Comparison of ENCODE assay signal across 8 mouse cellular contexts in the genomic region with DNA sequence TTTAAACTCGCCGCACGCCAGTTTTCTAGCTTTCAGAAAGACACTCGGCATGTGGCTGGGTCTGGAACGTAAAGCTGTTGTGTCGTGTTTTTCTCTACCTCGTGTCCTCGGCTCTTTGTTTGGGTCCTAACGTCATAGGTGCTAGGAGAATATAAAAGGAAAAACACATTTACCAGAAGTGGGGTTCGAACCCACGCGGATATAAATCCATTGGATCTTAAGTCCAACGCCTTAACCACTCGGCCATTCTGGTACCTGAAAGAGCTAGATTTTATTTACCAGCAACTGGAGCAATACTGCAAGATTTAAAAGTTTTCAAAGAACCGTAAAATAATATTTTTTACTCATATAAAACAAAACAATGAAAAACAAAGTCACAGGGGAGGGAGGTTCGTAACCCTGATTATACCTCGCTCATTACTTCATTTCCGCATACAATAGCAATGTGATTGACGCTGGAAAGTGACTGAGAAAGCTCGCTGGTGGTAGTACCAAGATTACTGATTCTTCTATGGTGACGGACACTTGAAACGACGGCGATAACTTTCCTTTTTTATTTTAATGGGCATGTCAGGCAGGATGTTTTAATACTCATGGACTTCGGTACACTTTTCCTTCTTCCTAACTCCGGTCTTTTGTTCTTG. TPM values are rescaled to one million over a fixed set of nuclear protein-coding genes. Genes with fewer than 3 reads are reported as not detected.
DNase-seq lines count a peak whose midpoint lies in the region; ATAC-seq and TF ChIP-seq lines count a peak whose summit lies in the region.

No protein-coding gene starts in this region.

- ATAC-seq in embryonic facial prominence, embryonic 13.5 days (ENCODE audit: insufficient number of reproducible peaks, insufficient read depth, low FRiP score, low TSS enrichment, low read depth): peak; percentile 40; the same call in 1 of the 2 replicates
- peak; percentile 54 for ATAC-seq in limb, embryonic 12.5 days (ENCODE audit: insufficient number of reproducible peaks, insufficient read depth, low FRiP score, low TSS enrichment, low read depth)
- ATAC-seq in midbrain, embryonic 14.5 days (ENCODE audit: low FRiP score, low TSS enrichment): peak; percentile 68

- TF ChIP-seq EP300 in heart, adult 2 months (IDR thresholded peaks at IDR 0.05; ENCODE audit: insufficient read depth, low read depth, low read length): no peak

- H3K9ac ChIP-seq in embryonic facial prominence, embryonic 13.5 days: peak overlapping the region; percentile 84
- peak overlapping the region; percentile 57 for H3K9ac ChIP-seq in heart, adult 2 months (ENCODE audit: low read depth, low read length)
- peak overlapping the region; percentile 78 for H3K9ac ChIP-seq in limb, embryonic 12.5 days (replicated peaks)
- peak overlapping the region; percentile 80 for H3K9ac ChIP-seq in midbrain, embryonic 14.5 days (replicated peaks; ENCODE audit: low read length)

- peaks cover 11% of the 10 kb centered on the region; the same call in 1 of the 2 replicates for H3K4me1 ChIP-seq in embryonic facial prominence, embryonic 13.5 days
- 0 out of 2 replicates have a peak, but pooled peaks cover 1% of the 10 kb centered on the region for H3K4me1 ChIP-seq in heart, adult 2 months (ENCODE audit: control insufficient read depth, insufficient read depth, low read length)
- no peaks in the 10 kb centered on the region for H3K4me1 ChIP-seq in kidney, adult 2 months (ENCODE audit: control insufficient read depth, insufficient read depth, low read length)
- 0 out of 2 replicates have a peak, but pooled peaks cover 10% of the 10 kb centered on the region for H3K4me1 ChIP-seq in limb, embryonic 12.5 days (replicated peaks)
- H3K4me1 ChIP-seq in midbrain, embryonic 14.5 days (ENCODE audit: control insufficient read depth, insufficient read depth, low read length): peaks cover 7% of the 10 kb centered on the region; the same call in 1 of the 2 replicates

- peak; percentile 62 for DNase-seq in 3134 (ENCODE audit: extremely low read depth, insufficient read length, low spot score)
- DNase-seq in adrenal gland, postnatal 10 days: peak; percentile 77
- DNase-seq in heart, adult 2 months: peak; percentile 76 to 79
- peak; percentile 86 for DNase-seq in kidney, adult 2 months
- DNase-seq in midbrain, embryonic 14.5 days: peak; percentile 95
- DNase-seq in spleen, adult 12 weeks (ENCODE audit: low spot score): peak; percentile 54

- WGBS in embryonic facial prominence, embryonic 13.5 days: under 1% methylated on average over 26 of the region's 26 CpGs
- under 1% methylated on average over 26 of the region's 26 CpGs for WGBS in heart, adult 2 months
- WGBS in kidney, adult 2 months: 4% methylated on average over 26 of the region's 26 CpGs
- under 1% methylated on average over 26 of the region's 26 CpGs for WGBS in limb, embryonic 12.5 days
- under 1% methylated on average over 26 of the region's 26 CpGs for WGBS in midbrain, embryonic 14.5 days

- H3K4me2 ChIP-seq in embryonic facial prominence, embryonic 13.5 days: peak overlapping the region; percentile 67
- H3K4me2 ChIP-seq in limb, embryonic 12.5 days: peak overlapping the region; percentile 63
- peak overlapping the region; percentile 59 for H3K4me2 ChIP-seq in midbrain, embryonic 14.5 days (ENCODE audit: low read length)

- no peaks in the 10 kb centered on the region for H3K36me3 ChIP-seq in embryonic facial prominence, embryonic 13.5 days
- H3K36me3 ChIP-seq in heart, adult 2 months (ENCODE audit: control insufficient read depth, insufficient read depth, low read length): no peaks in the 10 kb centered on the region
- no peaks in the 10 kb centered on the region for H3K36me3 ChIP-seq in kidney, adult 2 months (ENCODE audit: control insufficient read depth, insufficient read depth, low read length)
- no peaks in the 10 kb centered on the region for H3K36me3 ChIP-seq in limb, embryonic 12.5 days
- H3K36me3 ChIP-seq in midbrain, embryonic 14.5 days (ENCODE audit: control insufficient read depth, insufficient read depth, low read length): no peaks in the 10 kb centered on the region

- H3K27ac ChIP-seq in embryonic facial prominence, embryonic 13.5 days: peak overlapping the region; percentile 90
- peak overlapping the region; percentile 69 for H3K27ac ChIP-seq in heart, adult 2 months
- no peak overlapping the region; the same call in 1 of the 2 replicates for H3K27ac ChIP-seq in kidney, adult 2 months (ENCODE audit: insufficient read depth, low read depth, low read length)
- peak overlapping the region; percentile 88 for H3K27ac ChIP-seq in limb, embryonic 12.5 days
- peak overlapping the region; percentile 90 for H3K27ac ChIP-seq in midbrain, embryonic 14.5 days (replicated peaks; ENCODE audit: low read depth, low read length)

- no peaks in the 10 kb centered on the region for H3K79me2 ChIP-seq in heart, adult 2 months (replicated peaks; ENCODE audit: control insufficient read depth, insufficient read depth, low read length)

- H3K4me3 ChIP-seq in embryonic facial prominence, embryonic 13.5 days: peak overlapping the region; percentile 69
- H3K4me3 ChIP-seq in heart, adult 2 months: peak overlapping the region; percentile 78
- peak overlapping the region; percentile 78 for H3K4me3 ChIP-seq in kidney, adult 2 months (ENCODE audit: insufficient read depth, low read depth, low read length)
- H3K4me3 ChIP-seq in limb, embryonic 12.5 days (replicated peaks): peak overlapping the region; percentile 61
- peak overlapping the region; percentile 51 for H3K4me3 ChIP-seq in midbrain, embryonic 14.5 days (replicated peaks; ENCODE audit: low read depth, low read length)

- TF ChIP-seq CTCF in heart, adult 2 months (IDR thresholded peaks at IDR 0.05): no peak
- no peak for TF ChIP-seq CTCF in kidney, adult 2 months (conservative IDR thresholded peaks at IDR 0.05; ENCODE audit: insufficient read depth, insufficient read length, low read depth, low read length)

- no peak for TF ChIP-seq POLR2A in heart, adult 2 months (IDR thresholded peaks at IDR 0.05; ENCODE audit: insufficient read depth, low read depth, low read length)
- TF ChIP-seq POLR2A in kidney, adult 2 months (IDR thresholded peaks at IDR 0.05; ENCODE audit: low read depth, low read length): no peak

- no peaks in the 10 kb centered on the region for H3K9me3 ChIP-seq in embryonic facial prominence, embryonic 13.5 days
- no peaks in the 10 kb centered on the region for H3K9me3 ChIP-seq in limb, embryonic 12.5 days
- H3K9me3 ChIP-seq in midbrain, embryonic 14.5 days (ENCODE audit: control insufficient read depth, low read length): no peaks in the 10 kb centered on the region

- no peaks in the 10 kb centered on the region for H3K27me3 ChIP-seq in embryonic facial prominence, embryonic 13.5 days
- no peaks in the 10 kb centered on the region for H3K27me3 ChIP-seq in heart, adult 2 months (ENCODE audit: control insufficient read depth, insufficient read depth, low read length)
- H3K27me3 ChIP-seq in kidney, adult 2 months (replicated peaks; ENCODE audit: control insufficient read depth, insufficient read depth, low read length): no peaks in the 10 kb centered on the region
- no peaks in the 10 kb centered on the region for H3K27me3 ChIP-seq in limb, embryonic 12.5 days
- H3K27me3 ChIP-seq in midbrain, embryonic 14.5 days (ENCODE audit: control insufficient read depth, insufficient read depth, low read length): no peaks in the 10 kb centered on the region

- intact Hi-C loops in heart, adult 2 months (cut with DNase I): loop anchor here (2.0 to 10.0 kb wide), 4 partner anchors 98 to 1829 kb away; a partner anchor contains a TSS

RNA-seq across cellular contexts. Expression of a gene that starts 30.1 kb away (rescaled TPM):
- total RNA-seq in adrenal gland, postnatal 10 days (2021): not detected
- not detected in 2 replicates for polyA plus RNA-seq in embryonic facial prominence, embryonic 13.5 days (2015; fragmentation: Nextera tagmentation; extraction: Ambion mirVana)
- total RNA-seq in heart, adult 2 months (2021): not detected
- not detected in 2 replicates for polyA plus RNA-seq in heart, adult 2 months (2012; rRNA removed)
- polyA plus RNA-seq in kidney, adult 2 months (2012; rRNA removed): not detected in 2 replicates
- polyA plus RNA-seq in limb, embryonic 12.5 days (2016; fragmentation: Nextera tagmentation; extraction: Ambion mirVana): 0.04 TPM in 1 of 2 replicates, not detected in the other
- not detected in 2 replicates for polyA plus RNA-seq in midbrain, embryonic 14.5 days (2014; fragmentation: Nextera tagmentation; extraction: Ambion mirVana)

RNA-seq across cellular contexts. Expression of a gene that starts 45.3 kb away (rescaled TPM):
- 10 to 100 TPM; 60.8 to 65.6 TPM for total RNA-seq in adrenal gland, postnatal 10 days (2021)
- polyA plus RNA-seq in embryonic facial prominence, embryonic 13.5 days (2015; fragmentation: Nextera tagmentation; extraction: Ambion mirVana): 5.0 and 7.0 TPM in 2 replicates
- 10 to 100 TPM; 81.7 to 95.1 TPM for total RNA-seq in heart, adult 2 months (2021)
- 33.8 and 57.2 TPM in 2 replicates for polyA plus RNA-seq in heart, adult 2 months (2012; rRNA removed)
- 21.7 and 24.8 TPM in 2 replicates for polyA plus RNA-seq in kidney, adult 2 months (2012; rRNA removed)
- 4.9 and 5.1 TPM in 2 replicates for polyA plus RNA-seq in limb, embryonic 12.5 days (2016; fragmentation: Nextera tagmentation; extraction: Ambion mirVana)
- 6.7 and 8.0 TPM in 2 replicates for polyA plus RNA-seq in midbrain, embryonic 14.5 days (2014; fragmentation: Nextera tagmentation; extraction: Ambion mirVana)

RNA-seq across cellular contexts. Expression of a gene that starts 51.4 kb away (rescaled TPM):
- total RNA-seq in adrenal gland, postnatal 10 days (2021): not detected
- not detected in 2 replicates for polyA plus RNA-seq in embryonic facial prominence, embryonic 13.5 days (2015; fragmentation: Nextera tagmentation; extraction: Ambion mirVana)
- not detected for total RNA-seq in heart, adult 2 months (2021)
- polyA plus RNA-seq in heart, adult 2 months (2012; rRNA removed): not detected in 2 replicates
- polyA plus RNA-seq in kidney, adult 2 months (2012; rRNA removed): not detected in 2 replicates
- polyA plus RNA-seq in limb, embryonic 12.5 days (2016; fragmentation: Nextera tagmentation; extraction: Ambion mirVana): not detected in 2 replicates
- polyA plus RNA-seq in midbrain, embryonic 14.5 days (2014; fragmentation: Nextera tagmentation; extraction: Ambion mirVana): not detected in 2 replicates
